Mouse (Mus musculus) adrenal gland, adult 18-20 months (tissue): ENCODE measurements around the gene Reep1. TPM values are rescaled to one million over a fixed set of nuclear protein-coding genes. Genes with fewer than 3 reads are reported as not detected.
A peak's percentile ranks its signal among the peaks of the same experiment; 100 is the strongest.

Source experiments
- DNase-seq, 2 experiments: peaks; one replicate each; pipeline ENCODE4 v3.0.0; 2021 to 2022; ENCODE audit warnings: low spot score in 2 of 2
- long read RNA-seq, 2 experiments: library from polyadenylated mRNA; stranded (forward); transcript quantifications; one replicate each; pipeline ENCODE4 v2.0.0; 2021
- total RNA-seq, 2 experiments: library from RNA; stranded (reverse); gene quantifications; 1 replicate in 1 of 2; 2 replicates in 1 of 2; pipeline ENCODE4 v1.2.3; 2021

Gene Reep1
- total RNA-seq, result 1 to 10 TPM; 4.1 to 4.4 TPM
- long read RNA-seq, experiment 1, partial matches to known transcripts, result 0 of 2 reads
- long read RNA-seq, experiment 1, other reads (novel, unspliced or antisense), result 0 of 2 reads
- long read RNA-seq, experiment 2, transcript Reep1-201 (7 exons, 3,924 nt), result major isoform, 9 of 11 reads
- long read RNA-seq, experiment 2, partial matches to known transcripts, result 2 of 11 reads
- long read RNA-seq, experiment 2, other reads (novel, unspliced or antisense), result 0 of 11 reads

- DNase-seq, result peak; percentile 65 to 66
These were observed at the start of gene Reep1 for GRCm38 (mm10) chr6:71707511-71708501. Gene Reep1, plus strand, starts transcription at chr6:71707561.

GRCm38 (mm10) chr6:71658290-71658689 lies 49.1 kb upstream of the Reep1 start:
- DNase-seq, result no peak

- DNase-seq, result no peak
These were observed 42.9 kb upstream of the Reep1 start for GRCm38 (mm10) chr6:71664511-71664910.

GRCm38 (mm10) chr6:71673166-71673565 lies 34.2 kb upstream of the Reep1 start:
- DNase-seq, result peak; percentile 33 to 45

GRCm38 (mm10) chr6:71678891-71679290 lies 28.5 kb upstream of the Reep1 start:
- DNase-seq, result no peak

- DNase-seq, result no peak
These were observed 12.2 kb upstream of the Reep1 start for GRCm38 (mm10) chr6:71695150-71695549.

GRCm38 (mm10) chr6:71695599-71695998 lies 11.8 kb upstream of the Reep1 start:
- no peak for DNase-seq

- DNase-seq, result no peak
These were observed 490 bp upstream of the Reep1 start for GRCm38 (mm10) chr6:71706871-71707270.

GRCm38 (mm10) chr6:71708528-71708927 lies 1.2 kb downstream of the Reep1 start:
- DNase-seq, result no peak

- DNase-seq, result no peak
These were observed 3.0 kb downstream of the Reep1 start for GRCm38 (mm10) chr6:71710323-71710722.

- DNase-seq, result no peak
These were observed 3.8 kb downstream of the Reep1 start for GRCm38 (mm10) chr6:71711201-71711600.

- DNase-seq, result no peak
These were observed 6.2 kb downstream of the Reep1 start for GRCm38 (mm10) chr6:71713532-71713931.

GRCm38 (mm10) chr6:71715006-71715405 lies 7.6 kb downstream of the Reep1 start:
- DNase-seq, result no peak

GRCm38 (mm10) chr6:71716434-71716833 lies 9.1 kb downstream of the Reep1 start:
- DNase-seq, result no peak

- DNase-seq, result no peak
These were observed 11.0 kb downstream of the Reep1 start for GRCm38 (mm10) chr6:71718322-71718721.

GRCm38 (mm10) chr6:71719302-71719701 lies 11.9 kb downstream of the Reep1 start:
- DNase-seq, result no peak

GRCm38 (mm10) chr6:71722988-71723387 lies 15.6 kb downstream of the Reep1 start:
- no peak for DNase-seq

GRCm38 (mm10) chr6:71723555-71723954 lies 16.2 kb downstream of the Reep1 start:
- no peak for DNase-seq

GRCm38 (mm10) chr6:71726710-71727109 lies 19.3 kb downstream of the Reep1 start:
- DNase-seq, result no peak

GRCm38 (mm10) chr6:71728306-71728705 lies 20.9 kb downstream of the Reep1 start:
- no peak for DNase-seq

GRCm38 (mm10) chr6:71734910-71735599 lies 27.7 kb downstream of the Reep1 start:
- no peak for DNase-seq

- DNase-seq, result no peak
These were observed 28.2 kb downstream of the Reep1 start for GRCm38 (mm10) chr6:71735600-71736010.
